Comparison of ENCODE assay signal across 8 mouse cellular contexts in the genomic region with DNA sequence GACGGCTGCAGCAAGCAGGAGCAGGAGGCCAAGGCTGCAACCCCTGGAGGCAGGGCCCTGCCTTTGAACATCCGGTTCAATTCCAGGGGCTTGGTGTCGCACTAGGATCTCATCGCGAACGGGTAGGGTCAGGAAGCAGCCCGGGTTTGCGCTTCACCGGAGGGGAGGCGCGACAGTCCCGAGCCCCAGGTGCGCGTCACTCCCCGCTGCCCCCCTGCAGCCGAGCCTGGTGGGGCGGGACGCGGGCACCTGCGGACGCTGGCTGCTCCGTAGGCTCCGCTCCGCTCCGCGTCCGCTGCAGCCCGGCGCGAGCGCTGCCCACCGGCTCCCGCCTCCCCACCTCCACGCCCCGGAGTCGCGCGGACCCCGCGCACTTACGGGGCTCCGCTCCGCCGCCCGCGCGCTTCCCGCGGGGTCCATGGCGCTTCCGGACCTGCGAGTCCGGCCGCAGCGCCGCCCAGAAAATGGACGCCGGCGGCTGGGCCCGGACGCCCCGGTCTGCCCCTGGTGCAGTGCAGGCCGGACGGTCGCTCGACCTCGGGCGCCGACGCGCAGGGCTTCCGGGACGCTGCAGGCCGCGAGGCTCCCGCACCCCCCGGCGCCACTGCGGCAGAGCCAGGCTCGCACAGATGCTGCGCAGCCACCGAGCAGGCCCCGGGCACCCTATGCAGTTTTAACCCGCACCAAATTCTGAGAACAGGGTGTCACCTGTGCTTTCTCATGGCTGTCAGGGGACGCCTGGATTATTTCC. TPM values are rescaled to one million over a fixed set of nuclear protein-coding genes. Genes with fewer than 3 reads are reported as not detected.
DNase-seq lines count a peak whose midpoint lies in the region; ATAC-seq and TF ChIP-seq lines count a peak whose summit lies in the region.

No protein-coding gene starts in this region.

- TF ChIP-seq CTCF in lung, adult 2 months (IDR thresholded peaks at IDR 0.05; ENCODE audit: insufficient read depth, low read length) = no peak

- peak overlapping the region; percentile 95 for H3K27ac ChIP-seq in neural tube, embryonic 14.5 days (ENCODE audit: low read depth, low read length)

- peaks cover 18% of the 10 kb centered on the region for H3K4me1 ChIP-seq in lung, adult 2 months (ENCODE audit: control insufficient read depth, insufficient read depth, low read length)
- H3K4me1 ChIP-seq in neural tube, embryonic 14.5 days (ENCODE audit: control insufficient read depth, insufficient read depth, low read length) = peaks cover 9% of the 10 kb centered on the region; the same call in 1 of the 2 replicates

- H3K9ac ChIP-seq in neural tube, embryonic 14.5 days (replicated peaks; ENCODE audit: low read depth, low read length) = peak overlapping the region; percentile 98

- peak overlapping the region; percentile 74 for H3K4me2 ChIP-seq in neural tube, embryonic 14.5 days (ENCODE audit: low read depth, low read length)

- WGBS in lung, adult 2 months = under 1% methylated on average over 83 of the region's 85 CpGs
- WGBS in neural tube, embryonic 14.5 days = under 1% methylated on average over 60 of the region's 85 CpGs

- peak; percentile 86 for ATAC-seq in neural tube, embryonic 14.5 days (ENCODE audit: low read depth)

- DNase-seq in B cell, adult 2 months = peak; percentile 78 to 80
- DNase-seq in adipocyte (ENCODE audit: low spot score) = peak; percentile 42
- DNase-seq in embryo, embryonic 11 days = peak; percentile 85
- DNase-seq in heart, adult 18-20 months = peak; percentile 83 to 84
- DNase-seq in kidney, adult 11 months = peak; percentile 74
- peak; percentile 85 for DNase-seq in lung, adult 2 months
- peak; percentile 75 for DNase-seq in thymus, postnatal 0 days (ENCODE audit: low spot score)

- no peaks in the 10 kb centered on the region; the same call in 1 of the 2 replicates for H3K36me3 ChIP-seq in neural tube, embryonic 14.5 days (ENCODE audit: control insufficient read depth, insufficient read depth, low read length)

- no peaks in the 10 kb centered on the region for H3K9me3 ChIP-seq in neural tube, embryonic 14.5 days (ENCODE audit: control insufficient read depth, low read length)

- H3K27me3 ChIP-seq in neural tube, embryonic 14.5 days (ENCODE audit: control insufficient read depth, insufficient read depth, low read length) = no peaks in the 10 kb centered on the region

- TF ChIP-seq POLR2A in lung, adult 2 months (IDR thresholded peaks at IDR 0.05; ENCODE audit: borderline replicate concordance, extremely low read depth, low read depth, low read length) = peak; percentile 92

- H3K4me3 ChIP-seq in lung, adult 2 months (replicated peaks; ENCODE audit: extremely low read depth, low read depth, low read length) = peak overlapping the region; percentile 87
- H3K4me3 ChIP-seq in neural tube, embryonic 14.5 days (ENCODE audit: low read depth, low read length) = peak overlapping the region; percentile 68

RNA-seq across cellular contexts. Expression of a gene that starts 33.0 kb away (rescaled TPM):
- 10 to 100 TPM; 34.7 to 42.9 TPM for total RNA-seq in heart, adult 18-20 months (2021)
- polyA plus RNA-seq in lung, adult 2 months (2012; rRNA removed) = 15.0 and 16.1 TPM in 2 replicates
- polyA plus RNA-seq in neural tube, embryonic 14.5 days (2014; fragmentation: Nextera tagmentation; extraction: Ambion mirVana) = 55.0 and 71.2 TPM in 2 replicates
- polyA plus RNA-seq in thymus, postnatal 0 days (2015; fragmentation: Nextera tagmentation; extraction: Ambion mirVana) = 21.1 and 21.4 TPM in 2 replicates

Comparison
In these comparisons a context has a peak if more than half of its experiments do, and no peak if none do; other contexts are left out.
1. Peak in every context shown above with its lines: DNase-seq, ATAC-seq, H3K4me3 ChIP-seq and H3K27ac ChIP-seq.